Mouse (Mus musculus) pancreas, adult 10 weeks (tissue): ENCODE results near the gene Thrb. TPM values are rescaled to one million over a fixed set of nuclear protein-coding genes. Genes with fewer than 3 reads are reported as not detected.

Source experiments
- polyA plus RNA-seq: library from polyadenylated mRNA; stranded (reverse); fragments of 350-450 nt; fragmentation: Illumina TruSeq; extraction: RNeasy Lipid Tissue Mini Kit (QIAGEN cat#74804); gene quantifications from one replicate; pipeline ENCODE4 v1.2.3, GENCODE M21; 2015; ENCODE audit warnings: low read depth, low replicate concordance; ENCODE audit not compliant: insufficient read depth

Gene Thrb
- polyA plus RNA-seq = 3.5 TPM

GRCm38 (mm10) chr14:17659686-17660328 lies at the start of gene Thrb:
Thrb (plus strand) TSS chr14:17660261.

